8 mouse cellular contexts compared by ENCODE assay signal in the genomic region with DNA sequence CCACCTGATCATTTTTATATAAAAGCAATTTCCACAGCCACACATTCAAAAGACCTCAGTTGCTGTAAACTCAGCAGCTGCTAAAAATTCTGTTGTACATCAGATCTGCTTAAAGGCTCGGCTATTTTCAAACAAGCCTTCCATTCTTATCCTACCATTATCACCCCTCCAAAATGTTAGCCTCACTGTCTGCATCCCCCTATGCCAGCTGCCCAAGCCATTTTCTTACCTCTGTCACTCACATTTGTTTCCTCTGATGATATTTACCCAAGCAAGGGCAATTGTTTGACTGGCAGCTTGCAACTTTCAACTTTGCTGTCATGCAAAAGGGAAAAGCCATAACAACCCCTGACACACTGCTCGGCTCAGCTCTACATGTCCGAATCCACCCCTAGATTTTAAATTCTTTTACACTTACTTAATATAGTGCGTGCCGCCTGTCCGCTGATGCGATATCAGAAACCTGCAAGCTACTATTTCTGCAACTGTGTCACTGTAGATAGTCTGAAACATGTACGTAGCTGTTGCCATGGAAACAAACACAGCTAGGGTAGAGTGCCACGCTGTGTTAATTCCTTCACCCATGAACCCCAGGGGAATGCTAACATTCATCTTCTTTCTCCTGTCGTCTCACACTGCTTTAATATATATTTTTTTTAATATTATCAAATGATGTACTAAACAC.
DNase-seq lines count a peak whose midpoint lies in the region; ATAC-seq and TF ChIP-seq lines count a peak whose summit lies in the region.

No protein-coding gene starts in this region.

- DNase-seq in embryonic facial prominence, embryonic 14.5 days (ENCODE audit: low spot score) = peak; percentile 43
- DNase-seq in embryonic facial prominence, embryonic 10.5 days (ENCODE audit: low spot score) = no peak
- peak; percentile 36 for DNase-seq in lung, postnatal 0 days (ENCODE audit: low spot score)
- no peak for DNase-seq in lung, adult 18-20 months
- DNase-seq in liver, embryonic 11.5 days (ENCODE audit: low spot score) = no peak
- DNase-seq in skeletal muscle tissue, adult 2 months (ENCODE audit: low read depth, low spot score) = peak; percentile 25
- no peak for DNase-seq in adrenal gland, adult 8-10 months
- no peak for DNase-seq in ovary, adult 18-20 months (ENCODE audit: low spot score)

- no peak overlapping the region for H3K9ac ChIP-seq in embryonic facial prominence, embryonic 14.5 days (ENCODE audit: low read depth, low read length)
- H3K9ac ChIP-seq in lung, postnatal 0 days (replicated peaks; ENCODE audit: low read depth) = no peak overlapping the region
- H3K9ac ChIP-seq in liver, embryonic 11.5 days (ENCODE audit: low read depth, low read length) = no peak overlapping the region; the same call in 1 of the 2 replicates

- peak; percentile 15; the same call in 1 of the 2 replicates for ATAC-seq in embryonic facial prominence, embryonic 14.5 days (ENCODE audit: low read depth)
- ATAC-seq in lung, postnatal 0 days = peak; percentile 32; the same call in 1 of the 2 replicates
- ATAC-seq in liver, embryonic 11.5 days (replicated peaks; ENCODE audit: low FRiP score) = peak; percentile 92

- H3K4me2 ChIP-seq in embryonic facial prominence, embryonic 14.5 days (ENCODE audit: low read depth, low read length) = no peak overlapping the region
- H3K4me2 ChIP-seq in lung, postnatal 0 days (replicated peaks; ENCODE audit: low read depth, low read length) = no peak overlapping the region
- peak overlapping the region; percentile 2 for H3K4me2 ChIP-seq in liver, embryonic 11.5 days

- no peaks in the 10 kb centered on the region for H3K36me3 ChIP-seq in embryonic facial prominence, embryonic 14.5 days (ENCODE audit: control insufficient read depth, insufficient read depth, low read length)
- no peaks in the 10 kb centered on the region for H3K36me3 ChIP-seq in embryonic facial prominence, embryonic 10.5 days (replicated peaks)
- no peaks in the 10 kb centered on the region for H3K36me3 ChIP-seq in lung, postnatal 0 days (ENCODE audit: insufficient read depth, low read length)
- H3K36me3 ChIP-seq in liver, embryonic 11.5 days (ENCODE audit: control insufficient read depth, insufficient read depth, low read length) = no peaks in the 10 kb centered on the region

- H3K4me1 ChIP-seq in embryonic facial prominence, embryonic 14.5 days (ENCODE audit: control insufficient read depth, insufficient read depth, low read length) = no peaks in the 10 kb centered on the region; the same call in 1 of the 2 replicates
- peaks cover 7% of the 10 kb centered on the region; the same call in 1 of the 2 replicates for H3K4me1 ChIP-seq in embryonic facial prominence, embryonic 10.5 days
- H3K4me1 ChIP-seq in lung, postnatal 0 days (ENCODE audit: insufficient read depth, low read depth, low read length) = no peaks in the 10 kb centered on the region
- H3K4me1 ChIP-seq in liver, embryonic 11.5 days (replicated peaks; ENCODE audit: control insufficient read depth, insufficient read depth, low read length) = peaks cover 9% of the 10 kb centered on the region

- H3K27ac ChIP-seq in embryonic facial prominence, embryonic 14.5 days (replicated peaks; ENCODE audit: low read depth, low read length) = no peak overlapping the region
- no peak overlapping the region for H3K27ac ChIP-seq in embryonic facial prominence, embryonic 10.5 days (replicated peaks)
- H3K27ac ChIP-seq in lung, postnatal 0 days (ENCODE audit: low read length) = no peak overlapping the region
- H3K27ac ChIP-seq in liver, embryonic 11.5 days (ENCODE audit: low read depth, low read length) = no peak overlapping the region; the same call in 1 of the 2 replicates

- no peak for TF ChIP-seq EP300 in lung, postnatal 0 days (IDR thresholded peaks at IDR 0.05)

- no peaks in the 10 kb centered on the region for H3K9me3 ChIP-seq in embryonic facial prominence, embryonic 14.5 days (ENCODE audit: control insufficient read depth, low read length)
- no peaks in the 10 kb centered on the region for H3K9me3 ChIP-seq in embryonic facial prominence, embryonic 10.5 days
- H3K9me3 ChIP-seq in lung, postnatal 0 days (ENCODE audit: low read length) = no peaks in the 10 kb centered on the region
- H3K9me3 ChIP-seq in liver, embryonic 11.5 days (ENCODE audit: control insufficient read depth, low read length) = no peaks in the 10 kb centered on the region

- no peaks in the 10 kb centered on the region for H3K27me3 ChIP-seq in embryonic facial prominence, embryonic 14.5 days (replicated peaks; ENCODE audit: control insufficient read depth, insufficient read depth, low read length)
- no peaks in the 10 kb centered on the region for H3K27me3 ChIP-seq in embryonic facial prominence, embryonic 10.5 days (replicated peaks; ENCODE audit: low read depth, poor library complexity, severe bottlenecking)
- H3K27me3 ChIP-seq in lung, postnatal 0 days (replicated peaks; ENCODE audit: insufficient read depth, low read length) = no peaks in the 10 kb centered on the region
- H3K27me3 ChIP-seq in liver, embryonic 11.5 days (replicated peaks; ENCODE audit: control insufficient read depth, insufficient read depth, low read length) = no peaks in the 10 kb centered on the region

- WGBS in embryonic facial prominence, embryonic 14.5 days = 69% methylated on average over 10 of the region's 10 CpGs
- WGBS in embryonic facial prominence, embryonic 10.5 days = 86% methylated on average over 10 of the region's 10 CpGs
- 47% methylated on average over 10 of the region's 10 CpGs for WGBS in lung, postnatal 0 days
- 60% methylated on average over 10 of the region's 10 CpGs for WGBS in liver, embryonic 11.5 days

- no peak overlapping the region for H3K4me3 ChIP-seq in embryonic facial prominence, embryonic 14.5 days (ENCODE audit: low read depth, low read length)
- H3K4me3 ChIP-seq in embryonic facial prominence, embryonic 10.5 days = no peak overlapping the region
- no peak overlapping the region for H3K4me3 ChIP-seq in lung, postnatal 0 days (ENCODE audit: low read depth, low read length)
- H3K4me3 ChIP-seq in liver, embryonic 11.5 days (ENCODE audit: low read depth, low read length) = no peak overlapping the region

- TF ChIP-seq CTCF in lung, postnatal 0 days (IDR thresholded peaks at IDR 0.05) = no peak

Comparison
In these comparisons a context has a peak if more than half of its experiments do, and no peak if none do; other contexts are left out.
1. DNase-seq: peak in embryonic facial prominence, embryonic 14.5 days (single experiment), lung, postnatal 0 days (single experiment) and skeletal muscle tissue, adult 2 months (single experiment); none in embryonic facial prominence, embryonic 10.5 days (single experiment), lung, adult 18-20 months (0 of 2), liver, embryonic 11.5 days (single experiment), adrenal gland, adult 8-10 months (single experiment) and ovary, adult 18-20 months (single experiment).
2. ATAC-seq: peak in every context shown above with its lines; median percentile 92 in liver, embryonic 11.5 days; 32 in lung, postnatal 0 days; 15 in embryonic facial prominence, embryonic 14.5 days.